Mouse (Mus musculus) kidney, postnatal 25 days (tissue): Measurements from ENCODE around the gene Eya4.

Experiments used
- DNase-seq, 2 experiments: peaks; one replicate each; pipeline ENCODE4 v3.0.0; 2021; ENCODE audit warnings: mixed read lengths in 2 of 2

The Eya4 gene

GRCm38 (mm10) chr10:23223336-23223735 is 127.2 kb downstream of the Eya4 start:
- DNase-seq, result no peak

GRCm38 (mm10) chr10:23220432-23220831 is 130.2 kb downstream of the Eya4 start:
- DNase-seq, result no peak

GRCm38 (mm10) chr10:23216815-23217214 is 133.8 kb downstream of the Eya4 start:
- no peak for DNase-seq

GRCm38 (mm10) chr10:23211381-23211780 is 139.2 kb downstream of the Eya4 start:
- no peak for DNase-seq

GRCm38 (mm10) chr10:23203885-23204284 is 146.7 kb downstream of the Eya4 start:
- no peak for DNase-seq

GRCm38 (mm10) chr10:23203144-23203838 is 147.3 kb downstream of the Eya4 start:
- no peak for DNase-seq

GRCm38 (mm10) chr10:23202591-23202990 is 148.0 kb downstream of the Eya4 start:
- DNase-seq, result no peak

GRCm38 (mm10) chr10:23198251-23198650 is 152.3 kb downstream of the Eya4 start:
- no peak for DNase-seq

- no peak for DNase-seq
Observed at GRCm38 (mm10) chr10:23196336-23196735, 154.2 kb downstream of the Eya4 start.

GRCm38 (mm10) chr10:23195337-23195736 is 155.2 kb downstream of the Eya4 start:
- DNase-seq, result no peak

GRCm38 (mm10) chr10:23189836-23190235 is 160.8 kb downstream of the Eya4 start:
- no peak for DNase-seq

GRCm38 (mm10) chr10:23185391-23185790 is 165.2 kb downstream of the Eya4 start:
- no peak for DNase-seq

GRCm38 (mm10) chr10:23181572-23182493 is 168.8 kb downstream of the Eya4 start:
- no peak for DNase-seq

GRCm38 (mm10) chr10:23179285-23179684 is 171.3 kb downstream of the Eya4 start:
- no peak for DNase-seq

- DNase-seq, result no peak
Observed at GRCm38 (mm10) chr10:23177347-23178046, 173.1 kb downstream of the Eya4 start.

- DNase-seq, result no peak
Observed at GRCm38 (mm10) chr10:23176666-23177346, 173.8 kb downstream of the Eya4 start.

GRCm38 (mm10) chr10:23171541-23171940 is 179.0 kb downstream of the Eya4 start:
- DNase-seq, result no peak

GRCm38 (mm10) chr10:23165089-23165642 is 185.4 kb downstream of the Eya4 start:
- DNase-seq, result no peak

GRCm38 (mm10) chr10:23159844-23160243 is 190.7 kb downstream of the Eya4 start:
- no peak for DNase-seq

GRCm38 (mm10) chr10:23159138-23159537 is 191.4 kb downstream of the Eya4 start:
- no peak for DNase-seq

- no peak for DNase-seq
Observed at GRCm38 (mm10) chr10:23156866-23157625, 193.5 kb downstream of the Eya4 start.

- DNase-seq, result peak in 1 of 2 experiments; percentile 46
Observed at GRCm38 (mm10) chr10:23150401-23150800, 200.2 kb downstream of the Eya4 start.
